In genomic region chr2:43722446-43723103, GRCm38 (mm10) we compare ENCODE assay signal across 8 mouse cellular contexts. TPM values are rescaled to one million over a fixed set of nuclear protein-coding genes. Genes with fewer than 3 reads are reported as not detected.
DNase-seq lines count a peak whose midpoint lies in the region; ATAC-seq and TF ChIP-seq lines count a peak whose summit lies in the region.

No protein-coding gene starts in this region.

- DNase-seq in CD4-positive helper T cell, adult 2 months (ENCODE audit: low read depth, low spot score): peak; percentile 76
- peak; percentile 8 to 26 for DNase-seq in adrenal gland, postnatal 4 days (ENCODE audit: low spot score in 2 of 2)
- peak; percentile 92 for DNase-seq in kidney, postnatal 0 days (ENCODE audit: low spot score)
- DNase-seq in liver: peak; percentile 50
- peak; percentile 17 to 33 for DNase-seq in monocyte, adult 2 months (ENCODE audit: low read depth in 1 of 2, low spot score in 2 of 2)

- H3K4me2 ChIP-seq in embryonic facial prominence, embryonic 15.5 days (replicated peaks): peak overlapping the region; percentile 30
- peak overlapping the region; percentile 60 for H3K4me2 ChIP-seq in heart, embryonic 14.5 days (ENCODE audit: low read length)
- H3K4me2 ChIP-seq in kidney, postnatal 0 days (ENCODE audit: low read length): peak overlapping the region; percentile 42
- peak overlapping the region; percentile 42 for H3K4me2 ChIP-seq in stomach, embryonic 15.5 days

- 14% methylated on average over 14 of the region's 14 CpGs for WGBS in embryonic facial prominence, embryonic 15.5 days
- WGBS in heart, embryonic 14.5 days: 15% methylated on average over 14 of the region's 14 CpGs
- 16% methylated on average over 14 of the region's 14 CpGs for WGBS in kidney, postnatal 0 days
- 17% methylated on average over 14 of the region's 14 CpGs for WGBS in stomach, embryonic 15.5 days

- H3K27me3 ChIP-seq in embryonic facial prominence, embryonic 15.5 days: no peaks in the 10 kb centered on the region
- no peaks in the 10 kb centered on the region for H3K27me3 ChIP-seq in heart, embryonic 14.5 days (ENCODE audit: control insufficient read depth, insufficient read depth, low read length)
- no peaks in the 10 kb centered on the region for H3K27me3 ChIP-seq in kidney, postnatal 0 days (ENCODE audit: insufficient read depth, low read length)
- no peaks in the 10 kb centered on the region for H3K27me3 ChIP-seq in stomach, embryonic 15.5 days (replicated peaks)

- H3K9me3 ChIP-seq in embryonic facial prominence, embryonic 15.5 days (replicated peaks): no peaks in the 10 kb centered on the region
- H3K9me3 ChIP-seq in heart, embryonic 14.5 days (ENCODE audit: control insufficient read depth, low read length): no peaks in the 10 kb centered on the region
- no peaks in the 10 kb centered on the region for H3K9me3 ChIP-seq in kidney, postnatal 0 days (replicated peaks; ENCODE audit: low read length)
- no peaks in the 10 kb centered on the region for H3K9me3 ChIP-seq in stomach, embryonic 15.5 days

- TF ChIP-seq CTCF in kidney, postnatal 0 days (IDR thresholded peaks at IDR 0.05; ENCODE audit: low read depth): peak; percentile 91

- H3K4me3 ChIP-seq in embryonic facial prominence, embryonic 15.5 days (replicated peaks): peak overlapping the region; percentile 10
- H3K4me3 ChIP-seq in heart, embryonic 14.5 days (ENCODE audit: control insufficient read depth in 1 of 2, insufficient read depth in 1 of 2, low read depth in 1 of 2, low read length in 2 of 2): peak overlapping the region in 1 of 2 experiments; percentile 20; a peak in 2 of 4 replicates
- H3K4me3 ChIP-seq in kidney, postnatal 0 days (replicated peaks; ENCODE audit: low read depth, low read length): no peak overlapping the region; the same call in 1 of the 2 replicates
- H3K4me3 ChIP-seq in stomach, embryonic 15.5 days (replicated peaks): no peak overlapping the region

- H3K27ac ChIP-seq in embryonic facial prominence, embryonic 15.5 days (replicated peaks): no peak overlapping the region
- H3K27ac ChIP-seq in heart, embryonic 14.5 days (replicated peaks in 1 of 2; ENCODE audit: control insufficient read depth in 1 of 2, insufficient read depth in 1 of 2, low read depth in 2 of 2, low read length in 2 of 2): no peak overlapping the region
- no peak overlapping the region for H3K27ac ChIP-seq in kidney, postnatal 0 days
- H3K27ac ChIP-seq in stomach, embryonic 15.5 days: no peak overlapping the region

- no peaks in the 10 kb centered on the region for H3K36me3 ChIP-seq in embryonic facial prominence, embryonic 15.5 days
- H3K36me3 ChIP-seq in heart, embryonic 14.5 days (ENCODE audit: control insufficient read depth, insufficient read depth, low read length): no peaks in the 10 kb centered on the region
- no peaks in the 10 kb centered on the region for H3K36me3 ChIP-seq in kidney, postnatal 0 days (ENCODE audit: insufficient read depth, low read length)
- no peaks in the 10 kb centered on the region for H3K36me3 ChIP-seq in stomach, embryonic 15.5 days

- no peak overlapping the region for H3K9ac ChIP-seq in embryonic facial prominence, embryonic 15.5 days
- H3K9ac ChIP-seq in heart, embryonic 14.5 days (ENCODE audit: low read length): peak overlapping the region; percentile 53; the same call in 1 of the 2 replicates
- no peak overlapping the region for H3K9ac ChIP-seq in kidney, postnatal 0 days (ENCODE audit: low read depth, low read length)
- H3K9ac ChIP-seq in stomach, embryonic 15.5 days: no peak overlapping the region

- 0 out of 2 replicates have a peak, but pooled peaks cover 6% of the 10 kb centered on the region for H3K4me1 ChIP-seq in embryonic facial prominence, embryonic 15.5 days
- H3K4me1 ChIP-seq in heart, embryonic 14.5 days (ENCODE audit: control insufficient read depth in 2 of 2, insufficient read depth in 2 of 2, low read length in 2 of 2): no peaks in the 10 kb centered on the region
- H3K4me1 ChIP-seq in kidney, postnatal 0 days (replicated peaks; ENCODE audit: insufficient read depth, low read length): no peaks in the 10 kb centered on the region
- H3K4me1 ChIP-seq in stomach, embryonic 15.5 days: no peaks in the 10 kb centered on the region

- peak; percentile 80 for ATAC-seq in embryonic facial prominence, embryonic 15.5 days (ENCODE audit: insufficient number of reproducible peaks, low FRiP score, low TSS enrichment, low read depth)
- no peak for ATAC-seq in heart, embryonic 14.5 days (ENCODE audit: insufficient number of reproducible peaks, insufficient read depth, low FRiP score, low read depth)
- peak; percentile 76 for ATAC-seq in kidney, postnatal 0 days (replicated peaks; ENCODE audit: low FRiP score, low read depth)
- peak; percentile 85 for ATAC-seq in stomach, embryonic 15.5 days (ENCODE audit: insufficient read depth, low FRiP score, low read depth)

RNA-seq across cellular contexts. Expression of gene Arhgap15, which starts 26.0 kb away (rescaled TPM):
- 1 to 10 TPM; 1.2 to 2.3 TPM for total RNA-seq in adrenal gland, postnatal 4 days (2021)
- 2.2 and 2.6 TPM in 2 replicates for polyA plus RNA-seq in embryonic facial prominence, embryonic 15.5 days (2015; fragmentation: Nextera tagmentation; extraction: Ambion mirVana)
- 0.58 and 0.77 TPM in 2 replicates for polyA plus RNA-seq in heart, embryonic 14.5 days (2014; fragmentation: Nextera tagmentation; extraction: Ambion mirVana)
- 1.0 TPM in 2 replicates for polyA plus RNA-seq in kidney, postnatal 0 days (2015; fragmentation: Nextera tagmentation; extraction: Ambion mirVana)
- 2.3 and 3.0 TPM in 2 replicates for polyA plus RNA-seq in stomach, embryonic 15.5 days (2015; fragmentation: Nextera tagmentation; extraction: Ambion mirVana)

Comparison
In these comparisons a context has a peak if more than half of its experiments do, and no peak if none do; other contexts are left out.
1. DNase-seq: peak in every context shown above with its lines; median percentile 92 in kidney, postnatal 0 days; 76 in CD4-positive helper T cell, adult 2 months; 50 in liver; 25 in monocyte, adult 2 months; 17 in adrenal gland, postnatal 4 days.